ENCODE assay signal across 10 mouse cellular contexts in the genomic region with DNA sequence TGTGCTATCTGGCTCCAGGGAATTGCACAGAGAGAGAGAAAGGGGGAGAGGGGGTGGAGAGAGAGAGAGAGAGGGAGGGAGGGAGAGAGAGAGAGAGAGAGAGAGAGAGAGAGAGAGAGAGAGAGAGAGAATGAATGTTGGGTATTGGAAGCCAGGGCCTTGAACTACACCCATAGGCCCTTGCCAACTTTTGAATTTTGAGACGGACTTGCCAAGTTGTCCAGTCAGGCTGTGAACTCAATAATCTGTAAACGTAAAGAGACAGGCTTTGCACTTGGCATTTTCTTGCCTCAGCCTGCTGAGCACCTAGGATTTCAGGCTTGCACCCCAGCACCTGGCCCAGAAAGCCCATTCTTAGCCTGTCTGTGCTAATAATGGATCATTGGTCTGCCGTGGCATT. TPM values are rescaled to one million over a fixed set of nuclear protein-coding genes. Genes with fewer than 3 reads are reported as not detected.
DNase-seq lines count a peak whose midpoint lies in the region; ATAC-seq and TF ChIP-seq lines count a peak whose summit lies in the region.
"Had no signal": no experiment of that assay in that cellular context is flagged by ENCODE, and none has a peak within 500 bp of the region (broad histone marks: within the 10 kb centered on the region; RNA-seq: fewer than 3 reads in every experiment).

No protein-coding gene starts in this region.

- H3K4me1 ChIP-seq in heart, embryonic 15.5 days (replicated peaks) = peaks cover 70% of the 10 kb centered on the region
- H3K4me1 ChIP-seq in bone marrow macrophage, adult 2 months (ENCODE audit: control insufficient read depth, insufficient read depth, low read length) = peaks cover 54% of the 10 kb centered on the region
- peaks cover 69% of the 10 kb centered on the region for H3K4me1 ChIP-seq in hindbrain, embryonic 10.5 days (replicated peaks)

- peak overlapping the region; percentile 98 for H3K27ac ChIP-seq in heart, embryonic 15.5 days
- H3K27ac ChIP-seq in bone marrow macrophage, adult 2 months (ENCODE audit: insufficient read depth, low read depth, low read length) = peak overlapping the region; percentile 24
- H3K27ac ChIP-seq in hindbrain, embryonic 10.5 days = peak overlapping the region; percentile 99
- H3K27ac ChIP-seq in macrophage = peak overlapping the region; percentile 80

- TF ChIP-seq CTCF in bone marrow macrophage, adult 2 months (IDR thresholded peaks at IDR 0.05; ENCODE audit: low read depth, low read length) = no peak

- TF ChIP-seq POLR2A in bone marrow macrophage, adult 2 months (IDR thresholded peaks at IDR 0.05; ENCODE audit: borderline replicate concordance, low read depth, low read length) = no peak

- no peak for DNase-seq in heart, adult 8-10 months (ENCODE audit: low spot score)
- no peak for DNase-seq in hindbrain, embryonic 10.5 days (ENCODE audit: low spot score)
- DNase-seq in urinary bladder, postnatal 25 days (ENCODE audit: low spot score) = no peak
- DNase-seq in natural killer cell, adult 2 months (ENCODE audit: low spot score in 2 of 2) = no peak
- no peak for DNase-seq in ovary, postnatal 36 days (ENCODE audit: low spot score)
- DNase-seq: right cerebral cortex, postnatal 4 days had no signal

- no peaks in the 10 kb centered on the region for H3K27me3 ChIP-seq in heart, embryonic 15.5 days
- no peaks in the 10 kb centered on the region for H3K27me3 ChIP-seq in hindbrain, embryonic 10.5 days (ENCODE audit: insufficient read depth, poor library complexity, severe bottlenecking)

- peak overlapping the region; percentile 86 for H3K4me2 ChIP-seq in heart, embryonic 15.5 days

- H3K4me3 ChIP-seq in heart, embryonic 15.5 days = peak overlapping the region; percentile 93
- H3K4me3 ChIP-seq in bone marrow macrophage, adult 2 months (ENCODE audit: insufficient read depth, low read length) = no peak overlapping the region
- H3K4me3 ChIP-seq in hindbrain, embryonic 10.5 days = peak overlapping the region; percentile 89
- no peak overlapping the region for H3K4me3 ChIP-seq in macrophage (ENCODE audit: inconsistent target)

- WGBS in heart, embryonic 15.5 days = 22% methylated on average over 3 of the region's 3 CpGs
- WGBS in hindbrain, embryonic 10.5 days = 51% methylated on average over 3 of the region's 3 CpGs
- 82% methylated on average over 3 of the region's 3 CpGs for WGBS in macrophage (ENCODE audit: missing documents)

- H3K9me3 ChIP-seq in heart, embryonic 15.5 days (replicated peaks) = no peaks in the 10 kb centered on the region
- H3K9me3 ChIP-seq in hindbrain, embryonic 10.5 days = no peaks in the 10 kb centered on the region

- ATAC-seq in heart, embryonic 15.5 days (replicated peaks; ENCODE audit: insufficient number of reproducible peaks, insufficient read depth, low FRiP score, low read depth) = no peak

- H3K79me2 ChIP-seq in macrophage (ENCODE audit: inconsistent target) = peaks cover 95% of the 10 kb centered on the region

- H3K9ac ChIP-seq in heart, embryonic 15.5 days = peak overlapping the region; percentile 30

- H3K36me3 ChIP-seq in heart, embryonic 15.5 days = no peaks in the 10 kb centered on the region
- H3K36me3 ChIP-seq in hindbrain, embryonic 10.5 days = 0 out of 2 replicates have a peak, but pooled peaks cover 6% of the 10 kb centered on the region
- no peaks in the 10 kb centered on the region for H3K36me3 ChIP-seq in macrophage (ENCODE audit: inconsistent target)

RNA-seq across cellular contexts. Expression of a gene that starts 48.2 kb away (rescaled TPM):
- polyA plus RNA-seq in heart, embryonic 15.5 days (2015; fragmentation: Nextera tagmentation; extraction: Ambion mirVana) = 0.04 and 0.18 TPM in 2 replicates
- not detected for total RNA-seq in heart, adult 8-10 months (2022)
- not detected in 2 replicates for polyA plus RNA-seq in bone marrow macrophage, adult 2 months (2012; ENCODE audit: insufficient read depth, insufficient read length, missing spikeins)
- 0.12 and 0.20 TPM in 2 replicates for polyA plus RNA-seq in hindbrain, embryonic 10.5 days (2016; fragmentation: Nextera tagmentation; extraction: Ambion mirVana)
- not detected for total RNA-seq in macrophage (2018; cell fraction: chromatin; rRNA removed)
- total RNA-seq in macrophage (2018; cell fraction: cytosol; rRNA removed) = not detected
- not detected for total RNA-seq in macrophage (2018; cell fraction: nucleus; rRNA removed)
- not detected in 3 replicates for polyA plus RNA-seq in macrophage (2018)
- polyA plus RNA-seq: large intestine, adult 2 months had no signal

Comparison
In these comparisons a context has a peak if more than half of its experiments do, and no peak if none do; other contexts are left out.
1. H3K27ac ChIP-seq: peak in every context shown above with its lines; median percentile 99 in hindbrain, embryonic 10.5 days; 98 in heart, embryonic 15.5 days; 80 in macrophage; 24 in bone marrow macrophage, adult 2 months.
2. H3K4me3 ChIP-seq: peak in heart, embryonic 15.5 days (single experiment) and hindbrain, embryonic 10.5 days (single experiment); none in bone marrow macrophage, adult 2 months (single experiment) and macrophage (single experiment).